Mouse (Mus musculus) testis, adult 2 months (tissue): Measurements from ENCODE around the gene Kat6b.

Experiments used
- CTCF ChIP-seq: fragments of 200-500 bp; IDR thresholded peaks from 2 replicates; pipeline ENCODE4 v1.5.1; 2012; ENCODE audit warnings: low read depth, mild to moderate bottlenecking, inconsistent platforms, low read length, moderate library complexity; ENCODE audit not compliant: control insufficient read depth, insufficient read depth, insufficient replicate concordance
- POLR2A ChIP-seq: fragments of 200-500 bp; IDR thresholded peaks from 2 replicates; pipeline ENCODE4 v1.6.1; 2012; ENCODE audit warnings: low read depth, mild to moderate bottlenecking, inconsistent platforms, low read length, moderate library complexity; ENCODE audit not compliant: control insufficient read depth

DNA sequence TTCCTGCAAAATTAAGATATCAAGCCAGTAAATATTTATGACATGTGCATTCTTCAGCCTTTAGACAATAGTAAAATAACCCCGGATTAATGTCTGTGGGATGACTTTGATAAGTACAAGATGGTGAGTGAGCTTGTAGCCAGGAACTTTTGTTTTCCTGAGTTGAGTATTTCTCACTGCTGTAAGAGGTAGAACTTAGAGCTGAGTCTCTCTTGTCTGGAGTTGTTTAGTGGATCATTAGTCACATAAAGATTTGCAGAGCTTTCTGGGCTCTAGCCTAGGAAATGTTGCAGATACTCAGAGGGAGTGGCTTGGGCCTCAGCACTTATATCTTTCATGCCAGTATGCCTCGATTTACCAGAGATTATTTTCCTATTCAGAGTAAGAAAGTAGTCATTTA is 106.7 kb downstream of the Kat6b start:
- TF ChIP-seq POLR2A (no peak), CTCF (no peak)
